Mouse (Mus musculus): ENCODE measurements around the gene Aplp1.

Gene Aplp1

GRCm38 (mm10) chr7:30408639-30409038, 36.7 kb downstream of the Aplp1 start:
- no peak for DNase-seq

GRCm38 (mm10) chr7:30402343-30402742, 43.0 kb downstream of the Aplp1 start:
- DNase-seq: no peak

GRCm38 (mm10) chr7:30399671-30400070, 45.7 kb downstream of the Aplp1 start:
- DNase-seq: no peak

GRCm38 (mm10) chr7:30394871-30395270, 50.5 kb downstream of the Aplp1 start:
- no peak for DNase-seq

GRCm38 (mm10) chr7:30394379-30394778, 51.0 kb downstream of the Aplp1 start:
- peak; percentile 65 for DNase-seq

- no peak for DNase-seq
Measured at GRCm38 (mm10) chr7:30393631-30394030, 51.7 kb downstream of the Aplp1 start.

GRCm38 (mm10) chr7:30392746-30393520, 52.4 kb downstream of the Aplp1 start:
- no peak for DNase-seq
